Mouse (Mus musculus) brain, embryonic 14.5 days (tissue): ENCODE data around the gene Uxs1. TPM values are rescaled to one million over a fixed set of nuclear protein-coding genes. Genes with fewer than 3 reads are reported as not detected.
A peak's percentile ranks its signal among the peaks of the same experiment; 100 is the strongest.

Experiments
- DNase-seq: peaks from one replicate; pipeline ENCODE4 v3.0.0-alpha.2; 2011; ENCODE audit warnings: low read depth
- CTCF ChIP-seq: fragments of 200-500 bp; IDR thresholded peaks from 2 replicates; pipeline ENCODE4 v1.5.1; 2012; ENCODE audit warnings: inconsistent platforms, mild to moderate bottlenecking, moderate library complexity, borderline replicate concordance; ENCODE audit not compliant: insufficient read depth, insufficient read length; ENCODE audit errors: extremely low read depth
- POLR2A ChIP-seq: fragments of 200-500 bp; IDR thresholded peaks from 2 replicates; pipeline ENCODE4 v1.6.1; 2012; ENCODE audit warnings: mild to moderate bottlenecking, inconsistent platforms, borderline replicate concordance; ENCODE audit not compliant: poor library complexity, insufficient read depth, insufficient read length, severe bottlenecking; ENCODE audit errors: extremely low read depth
- polyA plus RNA-seq: library from polyadenylated mRNA; depleted of rRNA; stranded (reverse); fragments of >200 nt; gene quantifications from 2 replicates; pipeline ENCODE4 v1.2.3, GENCODE M21; 2012; rRNA removed

Gene Uxs1
- polyA plus RNA-seq, 1 experiment: 21.3 TPM

DNA sequence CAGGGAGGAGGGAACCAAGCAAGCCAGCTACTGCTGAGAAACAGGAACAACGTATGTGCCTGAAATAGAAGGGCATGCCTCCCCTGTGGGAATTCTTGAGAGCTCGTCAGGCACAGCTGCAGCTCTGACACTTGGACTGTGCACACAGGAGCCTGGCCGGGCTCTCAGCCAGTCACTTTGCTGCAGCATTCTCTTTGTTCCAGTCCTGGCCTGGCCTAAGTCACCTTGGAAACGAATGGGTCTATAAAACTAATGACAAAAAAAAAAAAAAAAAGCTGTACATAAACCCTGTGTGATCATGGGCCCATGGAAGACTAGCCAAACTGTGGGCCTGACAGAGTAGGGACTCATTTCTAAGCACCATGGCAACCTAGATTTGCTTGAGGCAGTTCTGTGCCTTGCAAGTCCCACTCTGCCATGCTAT is 129.0 kb downstream of the Uxs1 start:
- DNase-seq: peak; percentile 96
- no peak for TF ChIP-seq POLR2A
- TF ChIP-seq CTCF: no peak

Other genes starting within 250 kb of the Uxs1 start
- gene 1500015O10Rik, start 97.2 kb downstream of the Uxs1 start, polyA plus RNA-seq: 9.5 and 15.9 TPM in 2 replicates
- gene Tpp2, start 105.8 kb upstream of the Uxs1 start, polyA plus RNA-seq: 23.4 and 31.9 TPM in 2 replicates
- 1.5 and 1.7 TPM in 2 replicates for gene Mettl21c, start 192.2 kb upstream of the Uxs1 start, polyA plus RNA-seq
- gene Gm8251, start 234.1 kb upstream of the Uxs1 start, polyA plus RNA-seq: 0.15 and 0.23 TPM in 2 replicates